Mouse (Mus musculus): Measurements from ENCODE around the gene Pappa. TPM values are rescaled to one million over a fixed set of nuclear protein-coding genes. Genes with fewer than 3 reads are reported as not detected.

Gene Pappa
- total RNA-seq, 2 experiments from 2014 or later, result 0.32 TPM

GRCm38 (mm10) chr4:65296968-65297499, 173.1 kb downstream of the Pappa start:
- no peak for DNase-seq (ENCODE audit: extremely low spot score in 1 of 2, low spot score in 2 of 2)
- intact Hi-C loops (cut with DNase I), result no loop called here

- intact Hi-C loops (cut with DNase I), result no loop called here
- no peak for DNase-seq (ENCODE audit: extremely low spot score in 1 of 2, low spot score in 2 of 2)
Measured at GRCm38 (mm10) chr4:65298212-65299181, 174.5 kb downstream of the Pappa start.

- DNase-seq (ENCODE audit: extremely low spot score in 1 of 2, low spot score in 2 of 2), result no peak
- intact Hi-C loops (cut with DNase I), result no loop called here
Measured at GRCm38 (mm10) chr4:65299365-65299764, 175.4 kb downstream of the Pappa start.

GRCm38 (mm10) chr4:65300431-65300830, 176.5 kb downstream of the Pappa start:
- DNase-seq (ENCODE audit: extremely low spot score in 1 of 2, low spot score in 2 of 2), result no peak
- intact Hi-C loops (cut with DNase I), result no loop called here

GRCm38 (mm10) chr4:65302666-65303065, 178.7 kb downstream of the Pappa start:
- intact Hi-C loops (cut with DNase I), result no loop called here
- DNase-seq (ENCODE audit: extremely low spot score in 1 of 2, low spot score in 2 of 2), result no peak

GRCm38 (mm10) chr4:65317877-65318525, 194.0 kb downstream of the Pappa start:
- DNase-seq (ENCODE audit: extremely low spot score in 1 of 2, low spot score in 2 of 2), result no peak

GRCm38 (mm10) chr4:65321340-65321739, 197.4 kb downstream of the Pappa start:
- intact Hi-C loops (cut with DNase I), result no loop called here
- DNase-seq (ENCODE audit: extremely low spot score in 1 of 2, low spot score in 2 of 2), result no peak

More at GRCm38 (mm10) chr4:65317877-65318525, 194.0 kb downstream of the Pappa start:
- intact Hi-C loops (cut with DNase I), result no loop called here

GRCm38 (mm10) chr4:65321959-65322358, 198.0 kb downstream of the Pappa start:
- intact Hi-C loops (cut with DNase I), result no loop called here
- DNase-seq (ENCODE audit: extremely low spot score in 1 of 2, low spot score in 2 of 2), result no peak

- intact Hi-C loops (cut with DNase I), result no loop called here
- DNase-seq (ENCODE audit: extremely low spot score in 1 of 2, low spot score in 2 of 2), result no peak
Measured at GRCm38 (mm10) chr4:65325816-65326215, 201.8 kb downstream of the Pappa start.

GRCm38 (mm10) chr4:65328486-65329308, 204.7 kb downstream of the Pappa start:
- intact Hi-C loops (cut with DNase I), result no loop called here
- no peak for DNase-seq (ENCODE audit: extremely low spot score in 1 of 2, low spot score in 2 of 2)

GRCm38 (mm10) chr4:65333718-65334117, 209.7 kb downstream of the Pappa start:
- no peak for DNase-seq (ENCODE audit: extremely low spot score in 1 of 2, low spot score in 2 of 2)
- intact Hi-C loops (cut with DNase I), result no loop called here

GRCm38 (mm10) chr4:65341766-65342165, 217.8 kb downstream of the Pappa start:
- DNase-seq (ENCODE audit: extremely low spot score in 1 of 2, low spot score in 2 of 2), result no peak
- intact Hi-C loops (cut with DNase I), result no loop called here

- DNase-seq (ENCODE audit: extremely low spot score in 1 of 2, low spot score in 2 of 2), result no peak
- intact Hi-C loops (cut with DNase I), result no loop called here
Measured at GRCm38 (mm10) chr4:65350521-65350920, 226.5 kb downstream of the Pappa start.

GRCm38 (mm10) chr4:65354580-65354979, 230.6 kb downstream of the Pappa start:
- no peak for DNase-seq (ENCODE audit: extremely low spot score in 1 of 2, low spot score in 2 of 2)
- intact Hi-C loops (cut with DNase I), result no loop called here

GRCm38 (mm10) chr4:65367135-65367534, 243.2 kb downstream of the Pappa start:
- intact Hi-C loops (cut with DNase I), result no loop called here
- no peak for DNase-seq (ENCODE audit: extremely low spot score in 1 of 2, low spot score in 2 of 2)

- DNase-seq (ENCODE audit: extremely low spot score in 1 of 2, low spot score in 2 of 2), result no peak
Measured at GRCm38 (mm10) chr4:65372731-65373130, 248.8 kb downstream of the Pappa start.

GRCm38 (mm10) chr4:65373841-65374240, 249.9 kb downstream of the Pappa start:
- intact Hi-C loops (cut with DNase I), result no loop called here

More at GRCm38 (mm10) chr4:65372731-65373130, 248.8 kb downstream of the Pappa start:
- intact Hi-C loops (cut with DNase I), result no loop called here

GRCm38 (mm10) chr4:65376571-65376970, 252.6 kb downstream of the Pappa start:
- no peak for DNase-seq (ENCODE audit: extremely low spot score in 1 of 2, low spot score in 2 of 2)
- intact Hi-C loops (cut with DNase I), result no loop called here

More at GRCm38 (mm10) chr4:65373841-65374240, 249.9 kb downstream of the Pappa start:
- DNase-seq (ENCODE audit: extremely low spot score in 1 of 2, low spot score in 2 of 2), result no peak

GRCm38 (mm10) chr4:65379461-65379860, 255.5 kb downstream of the Pappa start:
- intact Hi-C loops (cut with DNase I), result no loop called here
- DNase-seq (ENCODE audit: extremely low spot score in 1 of 2, low spot score in 2 of 2), result no peak

Measured in left cerebral cortex, postnatal 10 days (tissue).